Comparison of ENCODE assay signal across 9 mouse cellular contexts in the genomic region with DNA sequence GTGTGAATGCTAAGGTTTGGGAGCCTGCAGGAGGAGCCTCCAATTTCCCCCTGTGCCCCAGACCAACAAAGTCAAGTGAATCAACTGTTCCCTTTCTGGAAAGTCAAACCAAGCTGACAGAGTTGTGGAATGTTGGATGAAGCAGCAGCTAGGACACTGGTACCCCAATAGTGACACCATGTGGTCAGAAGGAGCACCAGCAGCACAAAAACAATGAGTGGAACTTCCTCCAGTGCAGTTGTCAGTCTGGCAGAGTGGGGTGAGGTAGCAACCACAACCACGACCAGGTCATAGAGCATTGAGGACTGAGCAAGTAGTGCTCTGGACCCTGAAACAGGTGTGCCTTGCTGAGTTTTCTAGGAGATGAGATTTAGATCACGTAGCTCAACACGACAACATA. TPM values are rescaled to one million over a fixed set of nuclear protein-coding genes. Genes with fewer than 3 reads are reported as not detected.
DNase-seq lines count a peak whose midpoint lies in the region; ATAC-seq and TF ChIP-seq lines count a peak whose summit lies in the region.
"Had no signal": no experiment of that assay in that cellular context is flagged by ENCODE, and none has a peak within 500 bp of the region (broad histone marks: within the 10 kb centered on the region; RNA-seq: fewer than 3 reads in every experiment).

No protein-coding gene starts in this region.

- no peak for ATAC-seq in limb, embryonic 11.5 days (ENCODE audit: insufficient number of reproducible peaks, low FRiP score, low TSS enrichment, low read depth)

- H3ac ChIP-seq in C2C12 (ENCODE audit: control insufficient read depth, insufficient read length, low read depth): no peak overlapping the region

- TF ChIP-seq POLR2A in kidney, adult 2 months (IDR thresholded peaks at IDR 0.05; ENCODE audit: low read depth, low read length): no peak

- H3K9me3 ChIP-seq in limb, embryonic 11.5 days (ENCODE audit: control insufficient read depth, low read length): no peaks in the 10 kb centered on the region
- H3K9me3 ChIP-seq: liver, embryonic 13.5 days had no signal

- H3K4me3 ChIP-seq in C2C12 (ENCODE audit: insufficient read depth, poor library complexity, severe bottlenecking): no peak overlapping the region
- no peak overlapping the region for H3K4me3 ChIP-seq in kidney, adult 2 months (ENCODE audit: insufficient read depth, low read depth, low read length)
- no peak overlapping the region for H3K4me3 ChIP-seq in limb, embryonic 11.5 days (ENCODE audit: low read depth, low read length)
- H3K4me3 ChIP-seq: liver, embryonic 13.5 days had no signal

- H3K27me3 ChIP-seq in C2C12 (ENCODE audit: control insufficient read depth, insufficient read depth, insufficient read length): no peaks in the 10 kb centered on the region
- no peaks in the 10 kb centered on the region for H3K27me3 ChIP-seq in kidney, adult 2 months (replicated peaks; ENCODE audit: control insufficient read depth, insufficient read depth, low read length)
- H3K27me3 ChIP-seq in limb, embryonic 11.5 days (ENCODE audit: control insufficient read depth, insufficient read depth, low read length): peaks cover 12% of the 10 kb centered on the region

- no peak overlapping the region for H3K27ac ChIP-seq in kidney, adult 2 months (ENCODE audit: insufficient read depth, low read depth, low read length)
- no peak overlapping the region for H3K27ac ChIP-seq in limb, embryonic 11.5 days (replicated peaks; ENCODE audit: low read depth, low read length)
- H3K27ac ChIP-seq: liver, embryonic 13.5 days had no signal

- H3K79me2 ChIP-seq in C2C12 (ENCODE audit: control insufficient read depth, insufficient read depth): peaks cover 14% of the 10 kb centered on the region

- 64% methylated on average over 3 of the region's 3 CpGs for WGBS in kidney, adult 2 months
- WGBS in limb, embryonic 11.5 days: 70% methylated on average over 3 of the region's 3 CpGs

- H3K4me1 ChIP-seq in kidney, adult 2 months (ENCODE audit: control insufficient read depth, insufficient read depth, low read length): peaks cover 8% of the 10 kb centered on the region
- 0 out of 2 replicates have a peak, but pooled peaks cover 4% of the 10 kb centered on the region for H3K4me1 ChIP-seq in limb, embryonic 11.5 days (ENCODE audit: control insufficient read depth, insufficient read depth, low read length)
- H3K4me1 ChIP-seq: liver, embryonic 13.5 days had no signal

- intact Hi-C loops in gastrocnemius, postnatal 36 days (cut with DNase I): loop anchor here (2.0 to 5.0 kb wide), 2 partner anchors 34 to 65 kb away; no protein-coding TSS in a partner anchor

- TF ChIP-seq CTCF in C2C12 (IDR thresholded peaks at IDR 0.05; ENCODE audit: control insufficient read depth, insufficient read depth, insufficient read length): peak; percentile 78
- TF ChIP-seq CTCF in kidney, adult 2 months (conservative IDR thresholded peaks at IDR 0.05; ENCODE audit: insufficient read depth, insufficient read length, low read depth, low read length): peak; percentile 85

- no peak overlapping the region for H3K9ac ChIP-seq in limb, embryonic 11.5 days (ENCODE audit: low read length)
- H3K9ac ChIP-seq: liver, embryonic 13.5 days had no signal

- H3K79me3 ChIP-seq in C2C12 (ENCODE audit: low read depth): no peaks in the 10 kb centered on the region

- peak; percentile 54 for DNase-seq in gastrocnemius, adult 18-20 months (ENCODE audit: low spot score)
- no peak for DNase-seq in gastrocnemius, postnatal 36 days
- DNase-seq in c-Kit-positive CD71-positive TER-119-negative erythroid progenitor cells, embryonic 14.5 days (ENCODE audit: low read depth): peak; percentile 22
- peak; percentile 32 to 44 for DNase-seq in frontal cortex, postnatal 14 days (ENCODE audit: low spot score in 2 of 2)
- peak; percentile 75 for DNase-seq in kidney, adult 2 months
- peak; percentile 43 for DNase-seq in limb, embryonic 11.5 days (ENCODE audit: low spot score)
- DNase-seq in right cerebral cortex, postnatal 14 days: peak; percentile 28
- DNase-seq: liver, embryonic 13.5 days had no signal

- H3K4me2 ChIP-seq in limb, embryonic 11.5 days (ENCODE audit: low read depth, severe bottlenecking): no peak overlapping the region
- H3K4me2 ChIP-seq: liver, embryonic 13.5 days had no signal

- no peaks in the 10 kb centered on the region for H3K36me3 ChIP-seq in C2C12 (ENCODE audit: control insufficient read depth, insufficient read depth)
- H3K36me3 ChIP-seq in kidney, adult 2 months (ENCODE audit: control insufficient read depth, insufficient read depth, low read length): no peaks in the 10 kb centered on the region
- no peaks in the 10 kb centered on the region for H3K36me3 ChIP-seq in limb, embryonic 11.5 days (ENCODE audit: control insufficient read depth, insufficient read depth, low read length)
- H3K36me3 ChIP-seq: liver, embryonic 13.5 days had no signal

TF ChIP-seq in C2C12, 6 proteins besides CTCF, POLR2A, EP300 and RAD21:
- TF ChIP-seq USF1 (IDR thresholded peaks at IDR 0.05; ENCODE audit: low read depth): no peak
- no peak for TF ChIP-seq MYOG (IDR thresholded peaks at IDR 0.05; ENCODE audit: control insufficient read depth, extremely low read depth, insufficient read length)
- no peak for TF ChIP-seq MYOD1 (IDR thresholded peaks at IDR 0.05; ENCODE audit: control insufficient read depth, insufficient read length, low read depth)
- no peak for TF ChIP-seq CEBPB (IDR thresholded peaks at IDR 0.05; ENCODE audit: low read depth)
- TF ChIP-seq MAX (IDR thresholded peaks at IDR 0.05): no peak
- no peak for TF ChIP-seq FOSL1 (IDR thresholded peaks at IDR 0.05; ENCODE audit: insufficient read depth, low read length, poor library complexity, severe bottlenecking)

RNA-seq across cellular contexts. Expression of gene Cavin3, which starts 4.3 kb away (rescaled TPM):
- total RNA-seq in gastrocnemius, adult 18-20 months (2021): 10 to 100 TPM in 1 of 2 experiments, 1 to 10 TPM in 1; 9.1 to 13.0 TPM
- 10 to 100 TPM; 10.1 to 13.2 TPM for total RNA-seq in gastrocnemius, postnatal 36 days (2021)
- 83.7 TPM for polyA plus RNA-seq in C2C12 (2012; fragmentation: generic; extraction: Trizol)
- 21.4 and 27.9 TPM in 2 replicates for polyA plus RNA-seq in kidney, adult 2 months (2012; rRNA removed)
- 21.0 and 21.1 TPM in 2 replicates for polyA plus RNA-seq in limb, embryonic 11.5 days (2014; fragmentation: Nextera tagmentation; extraction: Ambion mirVana)

RNA-seq across cellular contexts. Expression of gene Cckbr, which starts 52.3 kb away (rescaled TPM):
- total RNA-seq in gastrocnemius, adult 18-20 months (2021): not detected
- total RNA-seq in gastrocnemius, postnatal 36 days (2021): not detected
- not detected for polyA plus RNA-seq in C2C12 (2012; fragmentation: generic; extraction: Trizol)
- polyA plus RNA-seq in kidney, adult 2 months (2012; rRNA removed): 0.14 and 0.22 TPM in 2 replicates
- polyA plus RNA-seq in limb, embryonic 11.5 days (2014; fragmentation: Nextera tagmentation; extraction: Ambion mirVana): not detected in 2 replicates
- polyA plus RNA-seq: liver, embryonic 13.5 days had no signal

Comparison
In these comparisons a context has a peak if more than half of its experiments do, and no peak if none do; other contexts are left out.
1. DNase-seq: peak in gastrocnemius, adult 18-20 months (single experiment), c-Kit-positive CD71-positive TER-119-negative erythroid progenitor cells, embryonic 14.5 days (single experiment), frontal cortex, postnatal 14 days (2 of 2), kidney, adult 2 months (single experiment), limb, embryonic 11.5 days (single experiment) and right cerebral cortex, postnatal 14 days (single experiment); none in gastrocnemius, postnatal 36 days (0 of 2).